Mouse (Mus musculus): ENCODE data around the gene Pkmyt1. TPM values are rescaled to one million over a fixed set of nuclear protein-coding genes. Genes with fewer than 3 reads are reported as not detected.
A peak's percentile ranks its signal among the peaks of the same experiment; 100 is the strongest.

The Pkmyt1 gene
- polyA plus RNA-seq (2015; fragmentation: Nextera tagmentation; extraction: Ambion mirVana): 36.9 and 44.6 TPM in 2 replicates

DNA sequence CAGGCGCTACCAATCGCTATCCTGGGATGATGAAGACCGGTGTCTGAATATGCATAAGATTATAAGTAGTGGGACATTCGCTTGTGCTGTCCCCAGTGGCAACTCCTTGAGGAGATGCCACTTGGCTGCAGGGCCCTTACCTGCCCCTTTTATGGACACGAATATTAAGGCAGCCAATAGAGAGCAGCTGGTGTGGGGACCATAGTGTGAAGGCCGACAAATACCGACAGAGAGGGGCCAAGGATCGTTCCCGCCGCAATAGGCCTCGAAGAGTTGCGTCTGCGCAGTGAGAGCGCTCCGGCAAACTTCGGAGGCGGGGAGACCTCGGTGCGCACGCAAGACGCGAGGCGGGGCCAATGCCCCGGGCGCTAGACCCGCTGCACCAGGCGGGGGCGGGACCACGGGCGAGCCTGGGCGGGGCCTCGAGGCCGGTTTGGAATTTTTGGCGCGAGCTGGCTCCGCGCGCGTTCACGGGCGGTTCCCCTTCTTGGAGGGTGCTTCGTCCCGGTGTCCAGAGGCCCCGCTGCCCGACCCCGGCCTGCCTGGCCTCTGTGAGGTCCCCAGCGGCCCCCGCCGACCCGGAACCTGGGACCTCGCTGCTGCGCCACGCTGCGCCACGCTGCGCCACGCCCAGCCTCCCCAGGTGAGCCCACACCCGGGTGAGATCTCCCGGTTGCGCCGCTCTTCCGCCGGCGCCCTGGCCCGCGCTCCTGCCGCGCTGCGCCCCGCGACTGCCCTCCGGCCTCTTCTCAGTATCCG lies at the start of gene Pkmyt1:
TSS of gene Pkmyt1 (plus strand) at position 338 of the 759 bp plus-strand sequence.
- no peaks in the 10 kb centered on the region for H3K9me3 ChIP-seq (ENCODE audit: control insufficient read depth, low read length)

DNA sequence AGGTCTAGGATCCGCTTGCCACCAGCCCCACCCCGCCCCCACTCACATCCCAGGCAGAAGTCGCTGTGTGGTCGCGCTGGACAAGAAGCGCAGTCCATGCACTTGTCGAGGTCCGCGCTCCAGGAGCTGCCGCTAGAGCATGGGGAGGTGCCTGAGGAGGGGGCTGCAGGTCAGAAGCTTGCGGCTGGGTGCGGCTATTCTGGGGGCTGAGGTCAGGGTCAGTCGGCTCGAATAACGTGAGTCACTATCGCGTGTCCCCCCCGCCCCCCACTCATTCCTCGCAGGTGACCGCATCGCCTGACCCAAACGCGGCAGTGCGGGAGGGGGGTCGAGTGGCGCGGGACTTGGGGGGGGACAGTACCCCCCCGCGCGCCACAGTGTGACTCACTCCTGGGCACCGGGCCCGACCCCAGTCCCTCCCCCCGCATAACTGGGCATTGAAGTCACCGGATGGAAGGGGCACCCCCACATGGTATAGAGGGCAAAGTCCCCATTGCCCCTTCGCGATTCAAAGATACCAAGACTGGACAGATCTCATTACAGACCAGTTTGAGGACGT lies 49.6 kb upstream of the Pkmyt1 start:
- H3K36me3 ChIP-seq (ENCODE audit: control insufficient read depth, insufficient read depth, low read length): no peaks in the 10 kb centered on the region
- H3K4me1 ChIP-seq (ENCODE audit: control insufficient read depth, insufficient read depth, low read length): peaks cover 40% of the 10 kb centered on the region
- peak overlapping the region; percentile 71 for H3K9ac ChIP-seq (ENCODE audit: low read depth, low read length)
- H3K9me3 ChIP-seq (ENCODE audit: control insufficient read depth, low read length): no peaks in the 10 kb centered on the region
- H3K27me3 ChIP-seq (replicated peaks; ENCODE audit: control insufficient read depth, insufficient read depth, low read length): peaks cover 22% of the 10 kb centered on the region; the same call in 1 of the 2 replicates
- ATAC-seq: no peak
- H3K4me2 ChIP-seq (ENCODE audit: low read depth, low read length): peak overlapping the region; percentile 97
- WGBS: 2% methylated on average over 37 of the region's 37 CpGs
- H3K4me3 ChIP-seq (ENCODE audit: low read length): peak overlapping the region; percentile 69
- H3K27ac ChIP-seq (ENCODE audit: low read length): peak overlapping the region; percentile 71

More for the DNA sequence above, at the start of gene Pkmyt1:
- no peaks in the 10 kb centered on the region for H3K27me3 ChIP-seq (replicated peaks; ENCODE audit: control insufficient read depth, insufficient read depth, low read length)
- H3K4me2 ChIP-seq (ENCODE audit: low read depth, low read length): peak within 1 kb of the TSS; percentile 70
- peaks cover 16% of the 10 kb centered on the region for H3K4me1 ChIP-seq (ENCODE audit: control insufficient read depth, insufficient read depth, low read length)
- no peaks in the 10 kb centered on the region for H3K36me3 ChIP-seq (ENCODE audit: control insufficient read depth, insufficient read depth, low read length)
- peak within 1 kb of the TSS; percentile 88 for H3K27ac ChIP-seq (ENCODE audit: low read length)
- H3K9ac ChIP-seq (ENCODE audit: low read depth, low read length): peak within 1 kb of the TSS; percentile 83
- ATAC-seq: peak; percentile 94
- peak within 1 kb of the TSS; percentile 83 for H3K4me3 ChIP-seq (ENCODE audit: low read length)
- 1% methylated on average over 73 of the region's 73 CpGs for WGBS

DNA sequence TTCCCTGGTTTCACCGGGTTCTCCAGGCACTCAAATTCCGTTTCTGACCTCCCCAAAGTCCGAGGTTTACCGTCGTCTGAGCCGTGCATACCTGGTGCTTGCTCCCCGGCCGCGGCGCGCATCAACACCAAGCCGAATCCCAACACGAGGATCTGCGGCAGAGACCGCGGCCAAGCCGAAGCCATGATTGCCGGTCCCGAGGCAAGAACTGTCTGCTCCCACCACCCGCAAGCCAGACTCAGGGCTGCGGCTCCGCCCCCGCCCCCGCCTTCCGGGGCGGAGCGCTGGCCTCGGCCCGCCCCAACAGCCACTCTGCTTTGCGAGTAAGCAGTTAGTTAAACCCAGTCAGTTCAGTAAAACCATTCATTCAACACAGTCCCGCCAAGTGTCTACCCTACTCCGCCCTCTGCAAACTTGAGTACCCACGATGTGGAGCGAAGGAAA lies 48.9 kb upstream of the Pkmyt1 start, which contains the start of gene Tnfrsf12a:
TSS of gene Tnfrsf12a (minus strand) at position 233 of the 444 bp plus-strand sequence.
- Histone ChIP-seq H3K9ac (ENCODE audit: low read depth, low read length) (peak within 1 kb of the TSS; percentile 71), H3K4me2 (ENCODE audit: low read depth, low read length) (peak within 1 kb of the TSS; percentile 97), H3K4me3 (ENCODE audit: low read length) (peak within 1 kb of the TSS; percentile 69), H3K4me1 (ENCODE audit: control insufficient read depth, insufficient read depth, low read length) (peaks cover 45% of the 10 kb centered on the region), H3K36me3 (ENCODE audit: control insufficient read depth, insufficient read depth, low read length) (no peaks in the 10 kb centered on the region), H3K27me3 (replicated peaks; ENCODE audit: control insufficient read depth, insufficient read depth, low read length) (peaks cover 22% of the 10 kb centered on the region; the same call in 1 of the 2 replicates), H3K9me3 (ENCODE audit: control insufficient read depth, low read length) (no peaks in the 10 kb centered on the region), H3K27ac (ENCODE audit: low read length) (peak within 1 kb of the TSS; percentile 71)
- under 1% methylated on average over 34 of the region's 34 CpGs for whole genome bisulfite sequencing
- ATAC-seq: peak; percentile 44

DNA sequence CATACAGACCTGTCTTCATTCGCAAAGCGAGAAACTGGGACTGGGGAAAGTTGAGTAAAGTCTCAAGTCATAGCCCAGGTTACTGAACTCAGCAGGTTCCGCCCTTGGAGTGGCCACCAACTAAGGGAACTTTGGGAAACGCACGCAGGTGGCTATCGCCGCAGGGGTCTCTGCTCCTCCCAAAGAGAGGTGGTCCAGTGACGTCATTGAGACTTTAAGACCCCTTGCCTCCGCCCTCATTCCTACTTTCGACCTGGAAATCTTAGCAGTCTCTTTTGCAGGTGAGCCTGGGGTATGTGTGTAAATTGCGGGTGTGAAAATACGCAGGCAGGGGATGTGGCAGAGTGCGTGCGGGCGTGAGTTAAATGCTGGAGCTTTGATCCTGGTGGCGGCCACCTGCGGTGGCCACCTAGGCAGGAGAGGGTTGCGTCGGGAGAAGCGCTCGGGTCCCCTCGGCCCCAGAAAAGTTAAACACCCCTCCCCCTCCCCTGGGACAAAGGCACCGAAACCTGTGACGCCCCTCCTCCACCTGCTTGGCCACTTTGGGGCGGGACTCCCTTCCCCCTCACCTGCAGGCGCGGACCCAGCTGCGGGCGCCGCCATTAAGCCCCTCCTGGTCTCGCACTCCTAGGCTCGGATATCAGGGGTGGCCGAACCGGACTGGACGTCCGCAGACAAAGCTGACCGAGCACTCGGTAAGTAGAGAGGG lies 46.9 kb upstream of the Pkmyt1 start, which contains the start of gene Cldn6:
TSS of gene Cldn6 (plus strand) at position 123 of the 709 bp plus-strand sequence.
- peaks cover 30% of the 10 kb centered on the region; the same call in 1 of the 2 replicates for H3K27me3 ChIP-seq (replicated peaks; ENCODE audit: control insufficient read depth, insufficient read depth, low read length)
- WGBS: 3% methylated on average over 38 of the region's 38 CpGs
- no peaks in the 10 kb centered on the region for H3K36me3 ChIP-seq (ENCODE audit: control insufficient read depth, insufficient read depth, low read length)
- peak within 1 kb of the TSS; percentile 52 for H3K4me2 ChIP-seq (ENCODE audit: low read depth, low read length)
- H3K4me3 ChIP-seq (ENCODE audit: low read length): peak within 1 kb of the TSS; percentile 32
- H3K9ac ChIP-seq (ENCODE audit: low read depth, low read length): peak within 1 kb of the TSS; percentile 55
- H3K27ac ChIP-seq (ENCODE audit: low read length): no peak within 1 kb of the TSS
- H3K9me3 ChIP-seq (ENCODE audit: control insufficient read depth, low read length): no peaks in the 10 kb centered on the region
- H3K4me1 ChIP-seq (ENCODE audit: control insufficient read depth, insufficient read depth, low read length): peaks cover 53% of the 10 kb centered on the region
- no peak for ATAC-seq

DNA sequence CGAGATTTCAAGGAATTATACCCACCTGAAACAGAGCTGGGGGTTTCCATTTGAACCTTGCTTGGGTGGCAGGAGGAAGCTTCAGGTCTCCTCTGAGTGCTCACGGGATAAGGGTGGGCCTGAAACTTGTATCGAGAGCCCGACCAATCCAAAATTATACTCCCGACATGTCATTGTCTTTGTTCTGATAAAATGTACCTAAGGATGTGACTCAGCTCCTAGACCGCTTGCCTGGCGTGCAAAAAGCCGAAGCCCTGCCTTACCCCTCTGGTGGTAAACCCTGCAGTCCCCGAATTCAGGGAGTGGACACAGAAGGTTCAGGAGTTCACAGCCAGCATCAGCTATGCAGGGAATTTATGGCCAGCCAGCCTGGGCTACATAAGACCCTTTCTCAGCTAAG lies 45.8 kb upstream of the Pkmyt1 start:
- Histone ChIP-seq H3K27me3 (replicated peaks; ENCODE audit: control insufficient read depth, insufficient read depth, low read length) (peaks cover 30% of the 10 kb centered on the region; the same call in 1 of the 2 replicates), H3K4me1 (ENCODE audit: control insufficient read depth, insufficient read depth, low read length) (peaks cover 42% of the 10 kb centered on the region), H3K36me3 (ENCODE audit: control insufficient read depth, insufficient read depth, low read length) (no peaks in the 10 kb centered on the region), H3K27ac (ENCODE audit: low read length) (no peak overlapping the region), H3K9me3 (ENCODE audit: control insufficient read depth, low read length) (no peaks in the 10 kb centered on the region), H3K9ac (ENCODE audit: low read depth, low read length) (no peak overlapping the region), H3K4me2 (ENCODE audit: low read depth, low read length) (no peak overlapping the region; the same call in 1 of the 2 replicates), H3K4me3 (ENCODE audit: low read length) (peak overlapping the region; percentile 32; the same call in 1 of the 2 replicates)
- ATAC-seq: no peak
- 53% methylated on average over 9 of the region's 9 CpGs for WGBS

DNA sequence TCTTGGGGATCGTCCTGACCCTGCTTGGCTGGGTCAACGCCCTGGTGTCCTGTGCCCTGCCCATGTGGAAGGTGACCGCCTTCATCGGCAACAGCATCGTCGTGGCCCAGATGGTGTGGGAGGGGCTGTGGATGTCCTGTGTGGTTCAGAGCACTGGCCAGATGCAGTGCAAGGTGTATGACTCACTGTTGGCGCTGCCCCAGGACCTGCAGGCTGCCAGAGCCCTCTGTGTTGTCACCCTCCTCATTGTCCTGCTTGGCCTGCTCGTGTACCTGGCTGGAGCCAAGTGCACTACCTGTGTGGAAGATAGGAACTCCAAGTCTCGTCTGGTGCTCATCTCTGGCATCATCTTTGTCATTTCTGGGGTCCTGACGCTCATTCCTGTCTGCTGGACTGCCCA lies 45.0 kb upstream of the Pkmyt1 start:
- WGBS: 61% methylated on average over 10 of the region's 10 CpGs
- no peak overlapping the region for H3K4me2 ChIP-seq (ENCODE audit: low read depth, low read length)
- peaks cover 30% of the 10 kb centered on the region; the same call in 1 of the 2 replicates for H3K27me3 ChIP-seq (replicated peaks; ENCODE audit: control insufficient read depth, insufficient read depth, low read length)
- peaks cover 35% of the 10 kb centered on the region for H3K4me1 ChIP-seq (ENCODE audit: control insufficient read depth, insufficient read depth, low read length)
- H3K9me3 ChIP-seq (ENCODE audit: control insufficient read depth, low read length): no peaks in the 10 kb centered on the region
- H3K9ac ChIP-seq (ENCODE audit: low read depth, low read length): no peak overlapping the region
- no peak overlapping the region for H3K4me3 ChIP-seq (ENCODE audit: low read length)
- no peak overlapping the region for H3K27ac ChIP-seq (ENCODE audit: low read length)
- no peak for ATAC-seq
- no peaks in the 10 kb centered on the region for H3K36me3 ChIP-seq (ENCODE audit: control insufficient read depth, insufficient read depth, low read length)

DNA sequence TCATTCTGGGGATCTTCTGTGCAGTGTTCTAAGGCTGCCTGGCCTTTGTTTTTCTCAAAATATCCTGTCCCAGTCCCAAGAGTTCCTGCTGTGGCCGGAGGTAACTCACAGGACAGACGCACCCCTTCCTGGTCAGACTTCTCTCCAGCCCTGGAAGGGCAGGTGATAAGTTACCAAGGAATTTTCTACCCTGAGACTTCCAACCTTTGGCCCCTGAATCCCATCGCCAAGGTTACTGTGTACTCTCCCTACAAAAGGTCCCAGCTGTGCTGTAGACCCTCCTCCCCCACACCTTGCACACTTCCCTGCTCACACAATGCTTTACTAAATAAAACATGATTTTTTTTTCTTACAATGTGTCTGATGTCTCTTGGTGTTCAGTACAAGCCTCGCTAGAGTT lies 44.0 kb upstream of the Pkmyt1 start:
- H3K9ac ChIP-seq (ENCODE audit: low read depth, low read length): 0 out of 2 replicates have a peak overlapping the region, but pooled peaks have one; percentile 20
- peaks cover 30% of the 10 kb centered on the region; the same call in 1 of the 2 replicates for H3K27me3 ChIP-seq (replicated peaks; ENCODE audit: control insufficient read depth, insufficient read depth, low read length)
- no peak overlapping the region for H3K4me2 ChIP-seq (ENCODE audit: low read depth, low read length)
- H3K4me1 ChIP-seq (ENCODE audit: control insufficient read depth, insufficient read depth, low read length): peaks cover 28% of the 10 kb centered on the region
- peak; percentile 41 for ATAC-seq
- no peak overlapping the region for H3K4me3 ChIP-seq (ENCODE audit: low read length)
- H3K9me3 ChIP-seq (ENCODE audit: control insufficient read depth, low read length): no peaks in the 10 kb centered on the region
- no peaks in the 10 kb centered on the region for H3K36me3 ChIP-seq (ENCODE audit: control insufficient read depth, insufficient read depth, low read length)
- WGBS: 41% methylated on average over 4 of the region's 4 CpGs
- H3K27ac ChIP-seq (ENCODE audit: low read length): peak overlapping the region; percentile 48; the same call in 1 of the 2 replicates

DNA sequence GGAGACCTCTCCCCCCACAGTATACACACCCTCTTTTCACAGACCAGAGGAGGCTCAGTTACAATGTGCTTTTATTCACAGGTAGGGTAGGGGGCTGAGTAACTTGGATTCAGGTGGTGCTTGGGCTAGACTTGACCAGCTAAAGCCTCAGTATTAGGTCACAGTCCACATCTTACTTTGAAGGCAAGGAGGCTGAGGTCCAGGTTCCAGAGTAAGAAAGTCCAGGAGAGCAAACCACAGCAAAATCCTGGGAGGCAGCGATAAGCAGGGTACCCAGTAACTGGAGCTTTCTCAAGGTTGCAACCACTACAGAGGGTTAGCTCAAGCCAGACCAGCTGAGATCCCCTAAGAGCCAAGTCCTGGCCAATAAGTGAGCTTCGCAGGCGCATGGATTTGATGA lies 43.6 kb upstream of the Pkmyt1 start:
- WGBS: 64% methylated on average over 3 of the region's 3 CpGs
- no peaks in the 10 kb centered on the region for H3K9me3 ChIP-seq (ENCODE audit: control insufficient read depth, low read length)
- H3K27me3 ChIP-seq (replicated peaks; ENCODE audit: control insufficient read depth, insufficient read depth, low read length): peaks cover 30% of the 10 kb centered on the region; the same call in 1 of the 2 replicates
- peaks cover 26% of the 10 kb centered on the region for H3K4me1 ChIP-seq (ENCODE audit: control insufficient read depth, insufficient read depth, low read length)
- peak overlapping the region; percentile 14; the same call in 1 of the 2 replicates for H3K27ac ChIP-seq (ENCODE audit: low read length)
- no peak overlapping the region for H3K4me2 ChIP-seq (ENCODE audit: low read depth, low read length)
- no peak overlapping the region for H3K9ac ChIP-seq (ENCODE audit: low read depth, low read length)
- H3K4me3 ChIP-seq (ENCODE audit: low read length): no peak overlapping the region
- 0 out of 2 replicates have a peak, but pooled peaks have one; percentile 7 for ATAC-seq
- no peaks in the 10 kb centered on the region for H3K36me3 ChIP-seq (ENCODE audit: control insufficient read depth, insufficient read depth, low read length)

Measured in intestine, embryonic 16.5 days (tissue).